Mouse (Mus musculus) MEL (cell line): ENCODE data around the gene Spats1. TPM values are rescaled to one million over a fixed set of nuclear protein-coding genes. Genes with fewer than 3 reads are reported as not detected.

ENCODE experiments used
- DNase-seq: peaks from one replicate; pipeline ENCODE4 v3.0.0; 2011; ENCODE audit warnings: low read depth, low spot score
- H3K27ac ChIP-seq: 2 replicates; pipeline ENCODE4 v1.5.1; 2012; ENCODE audit warnings: low read depth, mild to moderate bottlenecking, control low read depth, low read length, moderate library complexity; ENCODE audit not compliant: control insufficient read depth
- H3K27me3 ChIP-seq, 2 experiments: fragments of 150-350 bp in 1 of 2; sonication (generic) in 1 of 2; 2 replicates each; pipeline ENCODE4 v1.6.1; 2012; ENCODE audit warnings: low read length in 2 of 2, mild to moderate bottlenecking in 2 of 2, improper control_type of control experiment in 1 of 2, moderate library complexity in 1 of 2; ENCODE audit not compliant: insufficient read depth in 2 of 2, control insufficient read depth in 1 of 2
- H3K36me3 ChIP-seq, 2 experiments: 2 replicates each; pipeline ENCODE4 v1.6.1; 2012 to 2014; ENCODE audit warnings: low read length in 2 of 2, improper control_type of control experiment in 1 of 2, inconsistent platforms in 1 of 2, mild to moderate bottlenecking in 1 of 2; ENCODE audit not compliant: insufficient read depth in 2 of 2, control insufficient read depth in 1 of 2
- H3K4me1 ChIP-seq, 2 experiments: fragments of 150-350 bp in 1 of 2; sonication (generic) in 1 of 2; 2 replicates each; pipeline ENCODE4 v1.6.1; 2012; ENCODE audit warnings: low read length in 2 of 2, improper control_type of control experiment in 1 of 2, mild to moderate bottlenecking in 1 of 2; ENCODE audit not compliant: insufficient read depth in 2 of 2, control insufficient read depth in 1 of 2
- H3K4me3 ChIP-seq, 2 experiments: fragments of 150-350 bp in 1 of 2; sonication (generic) in 1 of 2; 2 replicates each; pipeline ENCODE4 v1.5.1; 2012; ENCODE audit warnings: low read depth in 2 of 2, low read length in 2 of 2, mild to moderate bottlenecking in 2 of 2, moderate library complexity in 2 of 2, control low read depth in 1 of 2, improper control_type of control experiment in 1 of 2; ENCODE audit not compliant: control insufficient read depth in 1 of 2, insufficient read depth in 1 of 2
- H3K79me2 ChIP-seq: 2 replicates; pipeline ENCODE4 v1.6.1; 2012; ENCODE audit warnings: mild to moderate bottlenecking, low read length, moderate library complexity; ENCODE audit not compliant: control insufficient read depth, poor library complexity, insufficient read depth
- H3K9ac ChIP-seq: 2 replicates; pipeline ENCODE4 v1.6.1; 2012; ENCODE audit warnings: low read depth, mild to moderate bottlenecking, control low read depth, low read length, moderate library complexity; ENCODE audit not compliant: control insufficient read depth, poor library complexity, severe bottlenecking
- H3K9me3 ChIP-seq: fragments of 150-350 bp; sonication (generic); replicated peaks from 2 replicates; pipeline ENCODE4 v1.6.1; 2012; ENCODE audit warnings: mild to moderate bottlenecking, low read length, improper control_type of control experiment, moderate library complexity; ENCODE audit not compliant: insufficient read depth
- CHD1 ChIP-seq: IDR thresholded peaks from 2 replicates; pipeline ENCODE4 v1.6.1; 2012; ENCODE audit warnings: low read depth, mild to moderate bottlenecking, inconsistent platforms, low read length, improper control_type of control experiment
- E2F4 ChIP-seq: IDR thresholded peaks from 2 replicates; pipeline ENCODE4 v1.6.1; 2011; ENCODE audit warnings: low read depth, low read length, improper control_type of control experiment, borderline replicate concordance
- ELF1 ChIP-seq: IDR thresholded peaks from 2 replicates; pipeline ENCODE4 v1.6.1; 2014; ENCODE audit warnings: low read depth, mild to moderate bottlenecking, inconsistent platforms, low read length, improper control_type of control experiment, moderate library complexity
- EP300 ChIP-seq, 2 experiments: IDR thresholded peaks; 2 replicates each; pipeline ENCODE4 v1.6.1; 2011; ENCODE audit warnings: improper control_type of control experiment in 2 of 2, low read length in 2 of 2, low read depth in 1 of 2, mild to moderate bottlenecking in 1 of 2
- MAFK ChIP-seq: IDR thresholded peaks from 2 replicates; pipeline ENCODE4 v1.6.1; 2011; ENCODE audit warnings: low read depth, mild to moderate bottlenecking, low read length, improper control_type of control experiment, borderline replicate concordance
- MXI1 ChIP-seq: IDR thresholded peaks from 2 replicates; pipeline ENCODE4 v1.6.1; 2011; ENCODE audit warnings: mild to moderate bottlenecking, low read depth, low read length, improper control_type of control experiment
- NRF1 ChIP-seq: IDR thresholded peaks from 2 replicates; pipeline ENCODE4 v1.6.1; 2014; ENCODE audit warnings: low read depth, mild to moderate bottlenecking, inconsistent platforms, low read length, improper control_type of control experiment, moderate library complexity; ENCODE audit not compliant: poor library complexity, insufficient read depth, severe bottlenecking
- POLR2AphosphoS5 ChIP-seq: IDR thresholded peaks from 2 replicates; pipeline ENCODE4 v1.6.1; 2012; ENCODE audit warnings: low read depth, borderline replicate concordance, mild to moderate bottlenecking, inconsistent platforms, low read length, moderate library complexity, mixed read lengths
- RCOR1 ChIP-seq: IDR thresholded peaks from 2 replicates; pipeline ENCODE4 v1.6.1; 2012; ENCODE audit warnings: low read depth, mild to moderate bottlenecking, inconsistent platforms, low read length, improper control_type of control experiment
- SIN3A ChIP-seq: IDR thresholded peaks from 2 replicates; pipeline ENCODE4 v1.6.1; 2012; ENCODE audit warnings: low read length, improper control_type of control experiment, inconsistent platforms
- TAL1 ChIP-seq: IDR thresholded peaks from 2 replicates; pipeline ENCODE4 v1.6.1; 2012; ENCODE audit warnings: mild to moderate bottlenecking, inconsistent platforms, low read length, moderate library complexity, mixed read lengths
- TBP ChIP-seq: IDR thresholded peaks from 2 replicates; pipeline ENCODE4 v1.8.0; 2011; ENCODE audit warnings: low read depth, low read length, improper control_type of control experiment
- ZNF384 ChIP-seq: IDR thresholded peaks from 2 replicates; pipeline ENCODE4 v1.6.1; 2012; ENCODE audit warnings: low read depth, mild to moderate bottlenecking, inconsistent platforms, low read length, improper control_type of control experiment
- polyA plus RNA-seq, 2 experiments: library from polyadenylated mRNA; stranded (reverse) in 1 of 2; unstranded in 1 of 2; fragments of >175 nt in 1 of 2; fragments of >200 nt in 1 of 2; gene quantifications; 2 replicates each; pipeline versions ENCODE4 v1.2.1 to v1.2.4; 2012; ENCODE audit warnings: low replicate concordance in 2 of 2, low read depth in 1 of 2; ENCODE audit not compliant: insufficient read length in 2 of 2, insufficient read depth in 1 of 2, missing spikeins in 1 of 2
- total RNA-seq: library from RNA; depleted of rRNA; stranded (reverse); fragments of 300-350 nt; gene quantifications from 2 replicates; pipeline ENCODE4 v1.2.3, GENCODE M21; 2012

Spats1 gene
- total and polyA plus RNA-seq, 3 experiments, result 1.5 to 149 (median 2.5) TPM

GRCm38 (mm10) chr17:45433419-45434261 lies 41.6 kb downstream of the Spats1 start, which contains the start of gene Cdc5l (continued):
- TF ChIP-seq EP300 (IDR thresholded peaks at IDR 0.05; ENCODE audit: low read depth in 1 of 2, low read length in 2 of 2), result no peak
- TF ChIP-seq ZNF384, result no peak
- TF ChIP-seq POLR2AphosphoS5, result no peak
- no peak for TF ChIP-seq MAFK

- Histone ChIP-seq H3K4me1 (peaks cover 2 to 13% of the 10 kb centered on the region in 2 experiments), H3K9me3 (no peaks in the 10 kb centered on the region), H3K4me3 (peak overlapping the region; percentile 65 to 83), H3K27me3 (no peaks in the 10 kb centered on the region), H3K36me3 (peaks cover 3 to 21% of the 10 kb centered on the region in 2 experiments), H3K9ac (peak overlapping the region; percentile 92), H3K79me2 (peaks cover 38% of the 10 kb centered on the region), H3K27ac (peak overlapping the region; percentile 97)
- peak; percentile 66 for DNase-seq
- no peak for TF ChIP-seq ELF1
- TF ChIP-seq E2F4, result no peak
- no peak for TF ChIP-seq TBP
- TF ChIP-seq MXI1, result peak; percentile 27; the same call in 1 of the 2 replicates
- TF ChIP-seq RCOR1, result no peak
- TF ChIP-seq SIN3A, result peak; percentile 75
These were observed 42.4 kb downstream of the Spats1 start for GRCm38 (mm10) chr17:45432706-45433398.

- no peaks in the 10 kb centered on the region for H3K27me3 ChIP-seq
- H3K4me3 ChIP-seq, result peak overlapping the region; percentile 65 to 83
- peaks cover 2 to 13% of the 10 kb centered on the region in 2 experiments for H3K4me1 ChIP-seq
- peak overlapping the region; percentile 92 for H3K9ac ChIP-seq
- no peaks in the 10 kb centered on the region for H3K9me3 ChIP-seq
- H3K79me2 ChIP-seq, result peaks cover 44% of the 10 kb centered on the region
- TF ChIP-seq TAL1 (peak; percentile 21; the same call in 1 of the 2 replicates), CHD1 (peak; percentile 73; the same call in 1 of the 2 replicates), NRF1 (no peak)
- DNase-seq, result peak; percentile 30
- H3K36me3 ChIP-seq, result peaks cover 8 to 21% of the 10 kb centered on the region in 2 experiments
- no peak overlapping the region for H3K27ac ChIP-seq
These were observed 43.2 kb downstream of the Spats1 start for GRCm38 (mm10) chr17:45432007-45432406.
